Mouse (Mus musculus) CD8-positive naive resting alpha-beta T cell, adult 57 days (primary cell): ENCODE data around the gene Plk1. TPM values are rescaled to one million over a fixed set of nuclear protein-coding genes. Genes with fewer than 3 reads are reported as not detected.

Experiments used
- total RNA-seq: library from RNA; stranded (reverse); gene quantifications from one replicate; pipeline ENCODE4 v1.2.4, GENCODE M21; 2023

Gene Plk1
- total RNA-seq = 5.0 TPM

DNA sequence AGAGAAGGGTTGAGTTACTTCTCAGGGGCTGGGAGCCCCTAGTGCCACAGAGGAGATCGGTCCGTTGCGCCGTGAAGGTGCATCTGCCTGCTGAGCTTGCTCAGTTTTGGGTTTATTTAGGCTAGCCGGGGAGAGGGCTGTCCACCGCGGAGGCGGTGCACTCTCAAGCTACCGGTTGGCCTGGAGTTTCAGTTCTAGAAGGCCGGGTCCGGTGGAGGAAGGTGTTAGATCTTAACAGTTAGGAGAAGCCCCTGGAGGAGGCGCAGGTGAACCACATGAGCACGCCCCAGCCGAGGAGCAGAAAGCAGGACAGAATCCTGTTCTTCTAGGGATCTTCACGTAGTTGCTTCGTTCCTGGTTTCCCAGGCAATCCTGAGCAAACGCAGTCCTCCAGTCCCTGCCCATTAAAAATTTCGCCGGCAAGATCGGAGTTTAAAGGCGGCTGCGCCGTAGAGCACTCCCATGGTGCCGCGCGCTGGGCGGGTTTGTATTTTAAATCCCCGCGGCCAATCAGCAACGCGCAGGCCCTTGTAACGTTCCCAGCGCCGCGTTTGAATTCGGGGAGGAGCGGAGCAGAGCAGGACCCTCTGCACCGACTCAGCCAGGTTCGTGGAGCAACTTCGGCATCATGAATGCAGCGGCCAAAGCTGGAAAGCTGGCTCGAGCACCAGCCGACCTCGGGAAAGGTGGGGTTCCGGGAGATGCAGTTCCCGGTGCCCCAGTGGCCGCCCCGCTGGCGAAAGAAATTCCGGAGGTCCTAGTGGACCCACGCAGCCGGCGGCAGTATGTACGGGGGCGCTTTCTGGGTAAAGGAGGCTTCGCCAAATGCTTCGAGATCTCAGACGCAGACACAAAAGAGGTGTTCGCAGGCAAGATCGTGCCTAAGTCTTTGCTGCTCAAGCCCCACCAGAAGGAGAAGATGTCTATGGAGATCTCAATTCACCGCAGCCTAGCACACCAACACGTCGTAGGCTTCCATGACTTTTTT is at the start of gene Plk1:
TSS of gene Plk1 (plus strand) at position 525 of the 988 bp plus-strand sequence.

DNA sequence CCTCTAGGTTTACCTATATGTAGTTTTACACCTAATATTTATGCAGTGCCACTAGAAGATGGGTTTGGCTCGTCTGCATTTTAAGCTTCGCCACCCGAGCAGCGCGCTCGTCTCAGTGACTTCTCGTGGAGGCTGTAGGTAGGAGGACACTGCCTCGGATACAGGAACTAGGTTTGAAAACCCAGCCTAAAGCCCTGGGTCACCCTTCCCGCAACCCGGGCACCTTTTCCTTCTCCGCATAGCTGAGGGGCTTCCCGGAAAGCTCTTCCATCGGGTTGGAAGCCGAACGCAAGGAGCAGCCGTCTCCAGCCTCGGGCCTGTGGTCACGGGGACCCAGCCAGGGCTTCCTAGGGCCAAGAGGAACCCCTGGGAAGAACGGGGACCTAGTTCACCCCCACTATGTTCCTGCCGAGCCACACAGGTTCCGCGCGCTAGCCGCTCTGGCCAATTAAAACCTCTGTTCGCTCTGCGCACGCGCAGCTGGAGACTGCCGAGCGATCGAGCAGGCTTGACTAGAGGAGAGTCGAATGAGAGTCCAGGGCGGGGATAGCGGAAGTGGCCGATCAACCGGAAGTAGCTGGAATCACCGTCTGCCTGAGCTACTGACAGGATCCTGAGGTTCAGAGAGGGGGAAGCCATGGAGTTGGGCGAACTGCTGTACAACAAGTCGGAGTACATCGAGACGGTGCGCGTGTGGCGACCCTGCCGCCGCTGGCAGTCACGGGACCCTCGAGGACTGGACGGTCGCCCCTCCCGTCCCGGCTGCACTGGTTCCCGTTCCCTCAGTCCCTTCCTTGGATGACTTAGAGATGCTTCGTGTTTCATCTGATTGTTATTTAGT is 26.5 kb upstream of the Plk1 start, which contains the start of the genes Palb2 and Dctn5:
TSS of gene Palb2 (minus strand) at position 489 of the 841 bp plus-strand sequence.
TSS of gene Dctn5 (plus strand) at position 545 of the 841 bp plus-strand sequence.

DNA sequence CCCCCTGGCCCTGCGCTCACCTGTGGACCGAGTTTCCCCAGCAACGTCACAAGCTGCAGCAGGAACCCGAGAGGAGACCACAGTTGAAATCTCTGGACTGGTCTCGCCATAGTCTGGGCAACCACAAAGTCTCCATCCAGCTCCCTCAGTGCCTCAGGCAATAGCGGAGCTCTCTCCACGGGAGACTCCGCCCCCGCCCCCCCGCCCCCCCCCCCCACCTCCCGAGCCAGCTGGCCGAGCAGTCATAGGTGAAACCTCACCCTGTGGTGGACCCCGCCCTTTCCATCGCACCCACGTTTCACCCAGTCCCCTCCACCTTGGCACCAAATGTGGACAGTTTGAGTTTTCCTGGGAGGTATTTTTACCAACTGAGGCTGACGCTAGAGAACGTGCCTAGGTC is 26.8 kb downstream of the Plk1 start, which contains the start of gene Ern2:
TSS of gene Ern2 (minus strand) at position 165 of the 400 bp plus-strand sequence.

DNA sequence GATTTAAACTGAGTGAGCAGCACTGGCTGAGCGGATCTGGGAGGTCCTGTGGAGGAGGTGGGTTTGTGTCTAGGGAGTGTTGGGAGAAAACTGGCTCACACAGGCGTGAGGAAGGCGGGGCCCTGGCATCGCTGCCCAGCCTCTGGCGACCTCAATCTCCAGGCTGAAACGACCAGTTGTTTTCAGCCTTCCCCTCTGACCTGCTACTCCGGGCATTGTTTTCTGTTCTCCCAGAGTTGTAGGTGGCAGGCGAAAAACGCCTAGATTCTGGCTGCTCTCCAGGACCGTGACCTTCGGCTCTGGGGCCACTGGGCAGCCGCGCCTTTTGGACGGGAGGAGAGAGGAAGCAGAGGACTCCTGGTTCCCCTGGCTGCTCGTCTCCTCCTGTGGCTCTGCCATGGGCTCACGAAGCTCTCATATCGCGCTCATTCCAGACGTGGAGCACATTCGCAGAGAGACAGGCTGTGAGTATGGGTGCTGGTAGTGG is 60.1 kb downstream of the Plk1 start, which contains the start of gene Chp2:
TSS of gene Chp2 (plus strand) at position 182 of the 487 bp plus-strand sequence.

Other genes starting within 250 kb of the Plk1 start
- gene Cog7, start 177.7 kb upstream of the Plk1 start, total RNA-seq = 12.2 TPM
- 28.6 TPM for gene Gga2, start 138.2 kb upstream of the Plk1 start, total RNA-seq
- 35.6 TPM for gene Ubfd1, start 92.3 kb upstream of the Plk1 start, total RNA-seq
- 19.6 TPM for gene Ears2, start 92.2 kb upstream of the Plk1 start, total RNA-seq
- gene Ndufab1, start 57.6 kb upstream of the Plk1 start, total RNA-seq = 82.2 TPM
- gene Palb2, start 26.5 kb upstream of the Plk1 start, total RNA-seq = 5.7 TPM
- gene Dctn5, start 26.4 kb upstream of the Plk1 start, total RNA-seq = 61.1 TPM
- gene Ern2, start 26.8 kb downstream of the Plk1 start, total RNA-seq = not detected
- not detected for gene Chp2, start 60.1 kb downstream of the Plk1 start, total RNA-seq
- 178 TPM for gene Prkcb, start 129.3 kb downstream of the Plk1 start, total RNA-seq